Mouse (Mus musculus): ENCODE data around the gene Lmo2. TPM values are rescaled to one million over a fixed set of nuclear protein-coding genes. Genes with fewer than 3 reads are reported as not detected.

Lmo2 gene
- polyA plus RNA-seq, 1 experiment from 2014 or later: 14.5 TPM

- peaks cover 22% of the 10 kb centered on the region for H3K4me1 ChIP-seq
- H3K9me3 ChIP-seq: no peaks in the 10 kb centered on the region
- peak overlapping the region; percentile 97 for H3K4me3 ChIP-seq
- peak overlapping the region; percentile 85 for H3K4me2 ChIP-seq (replicated peaks)
- WGBS: 78% methylated on average over 2 of the region's 2 CpGs
- ATAC-seq (ENCODE audit: low FRiP score, low read depth): no peak
- peak overlapping the region; percentile 97; the same call in 1 of the 2 replicates for H3K9ac ChIP-seq
- no peak overlapping the region for H3K27ac ChIP-seq
- H3K36me3 ChIP-seq: peaks cover 14% of the 10 kb centered on the region
- no peaks in the 10 kb centered on the region for H3K27me3 ChIP-seq
Observed at GRCm38 (mm10) chr2:104029074-104029473, 71.3 kb downstream of the Lmo2 start.

- H3K9me3 ChIP-seq: no peaks in the 10 kb centered on the region
- ATAC-seq (ENCODE audit: low FRiP score, low read depth): no peak
- H3K27me3 ChIP-seq: no peaks in the 10 kb centered on the region
- H3K27ac ChIP-seq: no peak overlapping the region
- no peak overlapping the region for H3K9ac ChIP-seq
- WGBS: 78% methylated on average over 3 of the region's 3 CpGs
- no peak overlapping the region for H3K4me2 ChIP-seq (replicated peaks)
- H3K4me1 ChIP-seq: peaks cover 22% of the 10 kb centered on the region
- no peak overlapping the region for H3K4me3 ChIP-seq
- H3K36me3 ChIP-seq: peaks cover 23% of the 10 kb centered on the region
Observed at GRCm38 (mm10) chr2:104030381-104030780, 72.6 kb downstream of the Lmo2 start.

Other genes with a start within 250 kb of the Lmo2 start
- gene Nat10, start 196.7 kb upstream of the Lmo2 start, polyA plus RNA-seq (2015; fragmentation: Nextera tagmentation; extraction: Ambion mirVana): 27.1 and 28.6 TPM in 2 replicates
- gene Caprin1, start 160.3 kb upstream of the Lmo2 start, polyA plus RNA-seq (2015; fragmentation: Nextera tagmentation; extraction: Ambion mirVana): 319 and 339 TPM in 2 replicates
- 55.5 and 56.6 TPM in 2 replicates for gene Fbxo3, start 69.7 kb downstream of the Lmo2 start, polyA plus RNA-seq (2015; fragmentation: Nextera tagmentation; extraction: Ambion mirVana)
- 2.3 and 2.9 TPM in 2 replicates for gene 4931422A03Rik, start 70.4 kb downstream of the Lmo2 start, polyA plus RNA-seq (2015; fragmentation: Nextera tagmentation; extraction: Ambion mirVana)
- gene Gm10912, start 107.8 kb downstream of the Lmo2 start, polyA plus RNA-seq (2015; fragmentation: Nextera tagmentation; extraction: Ambion mirVana): 0.14 TPM in 1 of 2 replicates, not detected in the other
- gene Gm10799, start 110.6 kb downstream of the Lmo2 start, polyA plus RNA-seq (2015; fragmentation: Nextera tagmentation; extraction: Ambion mirVana): not detected in 2 replicates
- 3.7 and 5.8 TPM in 2 replicates for gene Cd59b, start 111.9 kb downstream of the Lmo2 start, polyA plus RNA-seq (2015; fragmentation: Nextera tagmentation; extraction: Ambion mirVana)
- gene Cd59a, start 137.8 kb downstream of the Lmo2 start, polyA plus RNA-seq (2015; fragmentation: Nextera tagmentation; extraction: Ambion mirVana): 19.2 and 19.8 TPM in 2 replicates
- not detected in 2 replicates for gene A930018P22Rik, start 164.8 kb downstream of the Lmo2 start, polyA plus RNA-seq (2015; fragmentation: Nextera tagmentation; extraction: Ambion mirVana)